In the genomic region with DNA sequence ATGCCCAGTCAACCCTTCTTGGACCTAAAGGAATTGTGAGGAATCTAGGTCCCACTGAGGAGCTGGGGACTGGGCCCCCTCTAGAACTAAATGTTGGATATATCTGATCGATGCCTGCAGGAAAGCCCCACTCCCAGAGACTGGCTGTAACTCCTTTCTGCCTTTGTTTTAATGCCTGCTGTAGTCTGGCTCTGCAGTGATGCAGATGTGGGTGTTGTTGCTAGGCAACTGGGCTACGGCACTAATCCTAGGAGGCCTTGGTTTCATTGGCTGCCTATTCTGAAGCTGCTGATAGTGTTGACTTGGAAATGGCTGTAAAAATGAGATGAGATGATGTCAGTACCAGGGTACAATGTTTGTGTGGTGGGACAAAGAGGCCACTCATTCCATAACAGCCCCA, we compare ENCODE assay signal across 9 mouse cellular contexts.
DNase-seq lines count a peak whose midpoint lies in the region; ATAC-seq lines count a peak whose summit lies in the region.
"Had no signal": no experiment of that assay in that cellular context is flagged by ENCODE, and none has a peak within 500 bp of the region (broad histone marks: within the 10 kb centered on the region; RNA-seq: fewer than 3 reads in every experiment).

No protein-coding gene starts in this region.

- H3K9me3 ChIP-seq in hindbrain, embryonic 11.5 days (ENCODE audit: control insufficient read depth, low read length), result no peaks in the 10 kb centered on the region

- H3K9ac ChIP-seq in hindbrain, embryonic 11.5 days (ENCODE audit: low read depth, low read length), result no peak overlapping the region

- H3K27me3 ChIP-seq in hindbrain, embryonic 11.5 days (ENCODE audit: control insufficient read depth, insufficient read depth, low read length), result no peaks in the 10 kb centered on the region

- peak overlapping the region; percentile 67 for H3K27ac ChIP-seq in hindbrain, embryonic 11.5 days (ENCODE audit: low read depth, low read length)

- H3K36me3 ChIP-seq in hindbrain, embryonic 11.5 days (ENCODE audit: control insufficient read depth, insufficient read depth, low read length), result no peaks in the 10 kb centered on the region

- no peak overlapping the region for H3K4me3 ChIP-seq in hindbrain, embryonic 11.5 days (ENCODE audit: low read depth, low read length)
- H3K4me3 ChIP-seq: myocyte had no signal

- DNase-seq in cerebellum, postnatal 14 days, result peak; percentile 46 to 53
- no peak for DNase-seq in cerebellum, adult 11 months
- peak; percentile 76 for DNase-seq in hindbrain, embryonic 11.5 days (ENCODE audit: low spot score)
- peak; percentile 89 to 96 for DNase-seq in left cerebral cortex, postnatal 25 days (ENCODE audit: low spot score in 2 of 2)
- peak; percentile 77 for DNase-seq in retina, postnatal 1 day
- no peak for DNase-seq in lung, postnatal 25 days (ENCODE audit: low spot score)
- DNase-seq in gastrocnemius, adult 8-10 months (ENCODE audit: low spot score in 2 of 2), result no peak

- ATAC-seq in hindbrain, embryonic 11.5 days (ENCODE audit: low FRiP score), result peak; percentile 95
- no peak for ATAC-seq in erythroblast, adult 5-6 weeks (replicated peaks; ENCODE audit: low FRiP score, poor library complexity, severe bottlenecking)

- intact Hi-C loops in left cerebral cortex, postnatal 25 days (cut with DNase I), result no loop called here

- WGBS in hindbrain, embryonic 11.5 days, result 14% methylated on average over 2 of the region's 2 CpGs

- no peak overlapping the region for H3K4me2 ChIP-seq in hindbrain, embryonic 11.5 days (replicated peaks; ENCODE audit: low read depth, low read length)

- peaks cover 4% of the 10 kb centered on the region; the same call in 1 of the 2 replicates for H3K4me1 ChIP-seq in hindbrain, embryonic 11.5 days (replicated peaks; ENCODE audit: control insufficient read depth, insufficient read depth, low read length)

Comparison
In these comparisons a context has a peak if more than half of its experiments do, and no peak if none do; other contexts are left out.
1. DNase-seq: peak in cerebellum, postnatal 14 days (2 of 2), hindbrain, embryonic 11.5 days (single experiment), left cerebral cortex, postnatal 25 days (2 of 2) and retina, postnatal 1 day (single experiment); none in cerebellum, adult 11 months (single experiment), lung, postnatal 25 days (single experiment) and gastrocnemius, adult 8-10 months (0 of 2).